ENCODE assay signal across 13 mouse cellular contexts in the genomic region with DNA sequence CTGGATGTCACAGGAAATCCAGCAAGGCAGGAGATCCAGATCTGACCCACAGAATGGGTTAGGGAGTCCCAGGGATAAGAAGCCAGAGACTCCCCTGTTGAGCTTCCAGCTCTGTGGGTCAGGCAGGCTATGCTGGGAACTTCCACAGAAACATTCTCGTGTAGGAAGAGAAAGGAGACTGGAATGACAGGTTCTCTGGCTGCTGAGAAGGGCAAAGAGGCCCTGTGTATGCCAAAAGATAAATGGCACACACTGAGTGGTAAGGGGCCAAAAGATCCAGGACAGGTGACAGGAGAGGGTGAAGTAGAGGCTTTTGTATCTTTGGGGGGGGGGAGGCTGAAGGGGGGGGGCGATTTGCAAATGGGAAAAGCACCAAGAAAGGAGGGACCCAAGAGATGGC. TPM values are rescaled to one million over a fixed set of nuclear protein-coding genes. Genes with fewer than 3 reads are reported as not detected.
A peak's percentile ranks its signal among the peaks of the same experiment; 100 is the strongest.
DNase-seq lines count a peak whose midpoint lies in the region; ATAC-seq and TF ChIP-seq lines count a peak whose summit lies in the region.
"Had no signal": no experiment of that assay in that cellular context is flagged by ENCODE, and none has a peak within 500 bp of the region (broad histone marks: within the 10 kb centered on the region; RNA-seq: fewer than 3 reads in every experiment).

No protein-coding gene starts in this region.

- WGBS in hindbrain, embryonic 10.5 days: 37% methylated on average over 2 of the region's 2 CpGs
- WGBS in hindbrain, embryonic 11.5 days: 21% methylated on average over 2 of the region's 2 CpGs
- 0% methylated on average over 2 of the region's 2 CpGs for WGBS in liver, postnatal 0 days (ENCODE audit: insufficient replicate concordance)

- peak overlapping the region; percentile 29; the same call in 1 of the 2 replicates for H3K4me3 ChIP-seq in hindbrain, embryonic 10.5 days
- H3K4me3 ChIP-seq in hindbrain, embryonic 11.5 days (ENCODE audit: low read depth, low read length): no peak overlapping the region
- peak overlapping the region; percentile 88 for H3K4me3 ChIP-seq in megakaryocyte, embryonic 14.5 days (replicated peaks)
- peak overlapping the region; percentile 17; the same call in 1 of the 2 replicates for H3K4me3 ChIP-seq in liver, postnatal 0 days (ENCODE audit: low read depth, low read length)

- no peak for TF ChIP-seq CTCF in liver, postnatal 0 days (IDR thresholded peaks at IDR 0.05; ENCODE audit: low read depth)

- H3K9me3 ChIP-seq in hindbrain, embryonic 10.5 days: 0 out of 2 replicates have a peak, but pooled peaks cover 2% of the 10 kb centered on the region
- no peaks in the 10 kb centered on the region for H3K9me3 ChIP-seq in hindbrain, embryonic 11.5 days (ENCODE audit: control insufficient read depth, low read length)
- H3K9me3 ChIP-seq in megakaryocyte, embryonic 14.5 days: peaks cover 15% of the 10 kb centered on the region
- no peaks in the 10 kb centered on the region for H3K9me3 ChIP-seq in liver, postnatal 0 days (ENCODE audit: low read length)

- no peak overlapping the region for H3K9ac ChIP-seq in hindbrain, embryonic 11.5 days (ENCODE audit: low read depth, low read length)
- no peak overlapping the region for H3K9ac ChIP-seq in liver, postnatal 0 days (replicated peaks)

- intact Hi-C loops in heart, postnatal 10 days (cut with DNase I): no loop called here

- no peak overlapping the region; the same call in 1 of the 2 replicates for H3K4me2 ChIP-seq in hindbrain, embryonic 11.5 days (replicated peaks; ENCODE audit: low read depth, low read length)
- peak overlapping the region; percentile 54 for H3K4me2 ChIP-seq in liver, postnatal 0 days (ENCODE audit: low read depth, low read length)

- no peaks in the 10 kb centered on the region for H3K27me3 ChIP-seq in hindbrain, embryonic 10.5 days (ENCODE audit: insufficient read depth, poor library complexity, severe bottlenecking)
- no peaks in the 10 kb centered on the region for H3K27me3 ChIP-seq in hindbrain, embryonic 11.5 days (ENCODE audit: control insufficient read depth, insufficient read depth, low read length)
- H3K27me3 ChIP-seq in megakaryocyte, embryonic 14.5 days (replicated peaks): peaks cover 5% of the 10 kb centered on the region
- no peaks in the 10 kb centered on the region for H3K27me3 ChIP-seq in liver, postnatal 0 days (ENCODE audit: insufficient read depth, low read length)

- H3K27ac ChIP-seq in hindbrain, embryonic 10.5 days: peak overlapping the region; percentile 23; the same call in 1 of the 2 replicates
- H3K27ac ChIP-seq in hindbrain, embryonic 11.5 days (ENCODE audit: low read depth, low read length): no peak overlapping the region
- no peak overlapping the region for H3K27ac ChIP-seq in liver, postnatal 0 days (ENCODE audit: low read depth)
- H3K27ac ChIP-seq: macrophage had no signal

- no peak for TF ChIP-seq EP300 in liver, postnatal 0 days (IDR thresholded peaks at IDR 0.05; ENCODE audit: low read depth)

- ATAC-seq in hindbrain, embryonic 11.5 days (ENCODE audit: low FRiP score): no peak
- no peak for ATAC-seq in megakaryocyte, adult 5-6 weeks (ENCODE audit: poor library complexity, severe bottlenecking)
- no peak for ATAC-seq in liver, postnatal 0 days

- peaks cover 11% of the 10 kb centered on the region for H3K4me1 ChIP-seq in hindbrain, embryonic 10.5 days (replicated peaks)
- no peaks in the 10 kb centered on the region; the same call in 1 of the 2 replicates for H3K4me1 ChIP-seq in hindbrain, embryonic 11.5 days (replicated peaks; ENCODE audit: control insufficient read depth, insufficient read depth, low read length)
- peaks cover 55% of the 10 kb centered on the region for H3K4me1 ChIP-seq in megakaryocyte, embryonic 14.5 days
- peaks cover 37% of the 10 kb centered on the region for H3K4me1 ChIP-seq in liver, postnatal 0 days (ENCODE audit: insufficient read depth)

- DNase-seq in hindbrain, embryonic 10.5 days (ENCODE audit: low spot score): no peak
- no peak for DNase-seq in hindbrain, embryonic 11.5 days (ENCODE audit: low spot score)
- peak; percentile 42 to 51 for DNase-seq in heart, postnatal 10 days
- no peak for DNase-seq in liver, postnatal 0 days
- no peak for DNase-seq in embryo, embryonic 11 days
- no peak for DNase-seq in embryo, embryonic 10.5 days (ENCODE audit: low spot score)
- DNase-seq: cerebellum, postnatal 14 days; gastrocnemius, postnatal 14 days; kidney, adult 8-10 months; thymus, postnatal 14 days had no signal

- H3K36me3 ChIP-seq in hindbrain, embryonic 10.5 days: no peaks in the 10 kb centered on the region
- no peaks in the 10 kb centered on the region for H3K36me3 ChIP-seq in hindbrain, embryonic 11.5 days (ENCODE audit: control insufficient read depth, insufficient read depth, low read length)
- peaks cover 25% of the 10 kb centered on the region for H3K36me3 ChIP-seq in megakaryocyte, embryonic 14.5 days (replicated peaks; ENCODE audit: low read length)
- no peaks in the 10 kb centered on the region; the same call in 1 of the 2 replicates for H3K36me3 ChIP-seq in liver, postnatal 0 days (replicated peaks; ENCODE audit: insufficient read depth, low read length)

RNA-seq across cellular contexts. Expression of a gene that starts 20.0 kb away (rescaled TPM):
- polyA plus RNA-seq in hindbrain, embryonic 10.5 days (2016; fragmentation: Nextera tagmentation; extraction: Ambion mirVana): 62.8 and 73.2 TPM in 2 replicates
- polyA plus RNA-seq in hindbrain, embryonic 11.5 days (2014; fragmentation: Nextera tagmentation; extraction: Ambion mirVana): 71.3 and 74.8 TPM in 2 replicates
- polyA plus RNA-seq in megakaryocyte, embryonic 14.5 days (2012; ENCODE audit: insufficient read depth, low replicate concordance): 2.7 and 6.9 TPM in 2 replicates
- total RNA-seq in megakaryocyte, adult 5-6 weeks (2015): 6.7 and 10.6 TPM in 2 replicates
- total RNA-seq in megakaryocyte, adult 5-6 weeks (2017): 3.4 and 4.9 TPM in 2 replicates
- 10 to 100 TPM; 41.8 to 42.2 TPM for total RNA-seq in heart, postnatal 10 days (2021)
- polyA plus RNA-seq in liver, postnatal 0 days (2015; fragmentation: Nextera tagmentation; extraction: Ambion mirVana): 11.7 and 12.9 TPM in 2 replicates

Comparison
In these comparisons a context has a peak if more than half of its experiments do, and no peak if none do; other contexts are left out.
1. DNase-seq: peak in heart, postnatal 10 days (2 of 2); none in hindbrain, embryonic 10.5 days (single experiment), hindbrain, embryonic 11.5 days (single experiment), liver, postnatal 0 days (single experiment), embryo, embryonic 11 days (single experiment) and embryo, embryonic 10.5 days (single experiment).